Mouse (Mus musculus) CD4-positive, CD25-positive, alpha-beta regulatory T cell, adult 2 months (primary cell): ENCODE data around the gene Slpi.
"Not testable (repeated sequence)": the region's sequence is repeated elsewhere in the genome, so short reads cannot be mapped to it uniquely, and the experiment has no call there.

Experiments
- DNase-seq: peaks from one replicate; pipeline ENCODE4 v3.0.0-alpha.2; 2012; ENCODE audit warnings: low read depth, low spot score

Slpi gene

DNA sequence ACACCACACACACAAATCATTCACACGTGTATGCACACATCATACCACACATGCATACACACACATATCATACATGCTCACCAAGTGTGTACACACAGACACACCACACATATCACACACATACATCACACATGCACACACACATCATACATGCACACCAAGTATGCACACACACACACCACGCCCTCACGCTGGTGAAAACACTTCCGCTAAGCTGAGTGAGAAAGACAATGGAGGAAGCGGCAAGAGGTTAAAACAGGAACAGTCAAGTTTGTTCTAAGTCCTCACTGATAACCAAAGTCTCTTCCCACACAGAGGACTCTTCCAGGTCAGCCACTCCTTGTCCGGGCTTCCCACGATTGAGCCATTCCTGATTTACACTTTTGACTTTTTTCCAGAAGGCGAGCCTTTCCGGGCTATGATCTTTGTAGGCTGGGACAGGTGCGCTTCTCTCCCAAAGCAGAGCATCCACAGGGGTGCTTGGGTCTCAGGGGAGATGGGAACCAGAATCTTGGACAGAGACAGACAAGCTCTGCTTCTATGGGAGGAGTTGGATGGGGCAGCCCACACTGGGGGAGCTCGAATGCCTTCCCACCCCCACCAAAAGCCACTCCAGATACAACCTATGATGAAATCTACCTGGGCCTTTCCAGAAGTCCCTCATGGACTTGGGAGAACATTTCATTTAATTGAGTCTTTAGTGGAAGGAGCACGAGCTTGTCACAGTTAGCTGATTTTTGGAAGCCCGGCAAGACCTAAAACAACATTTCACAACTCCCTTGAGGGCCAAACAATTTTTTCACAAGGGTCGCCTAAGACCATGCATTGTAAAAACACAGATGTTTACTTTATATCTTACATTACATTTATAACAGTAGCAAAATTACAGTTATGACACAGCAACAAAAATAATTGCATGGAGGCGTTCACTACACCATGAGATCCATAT, 11.1 kb downstream of the Slpi start:
- DNase-seq = no peak

DNA sequence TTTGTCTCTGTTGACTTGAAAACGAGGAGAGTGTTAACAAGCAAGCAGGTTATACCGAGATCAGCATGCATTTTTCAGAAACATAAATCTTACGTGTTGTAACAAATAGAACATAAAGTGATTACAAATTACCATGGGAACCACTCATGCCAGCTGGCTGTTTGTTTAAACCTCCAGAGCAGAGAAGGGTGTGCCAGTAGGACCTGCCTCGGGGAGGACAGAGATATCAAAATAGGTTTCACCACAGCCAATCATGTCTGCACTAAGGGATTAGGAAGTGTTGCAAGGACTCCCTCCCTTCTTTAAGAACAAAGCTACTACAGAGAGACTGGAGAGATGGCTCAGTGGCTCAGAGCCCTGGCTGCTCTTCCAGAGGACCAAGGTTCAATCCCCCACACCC, 15.7 kb downstream of the Slpi start:
- no peak for DNase-seq

DNA sequence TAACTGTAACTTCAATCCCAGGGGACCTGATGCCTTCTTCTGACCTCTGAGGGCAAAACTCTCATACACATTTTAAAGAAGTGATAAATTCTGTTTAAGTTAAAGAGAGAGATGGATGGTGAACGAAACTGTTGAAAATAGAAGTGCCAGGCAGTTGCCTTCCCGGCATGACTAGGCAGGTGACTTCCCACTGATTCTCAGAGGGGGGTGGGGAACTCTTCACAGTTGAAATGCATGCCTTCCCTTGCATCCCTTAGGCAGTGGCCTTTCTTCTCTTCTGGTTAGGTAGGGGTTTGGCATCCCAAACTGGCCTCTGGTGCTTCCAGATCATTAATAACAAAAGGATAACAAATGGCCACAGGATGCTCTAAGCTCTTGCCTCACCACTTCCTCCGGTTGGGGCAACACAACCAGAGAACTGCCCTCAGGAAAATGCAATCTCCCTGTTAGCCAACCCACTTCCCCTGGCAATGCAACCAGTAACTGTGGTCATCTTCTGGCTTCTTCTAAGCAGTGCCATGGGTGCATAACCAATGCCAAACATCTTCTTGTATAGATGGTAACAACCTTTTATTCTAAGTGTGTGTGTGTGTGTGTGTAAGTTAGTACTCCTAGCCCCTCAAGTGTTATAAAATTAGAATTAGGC, 16.4 kb downstream of the Slpi start:
- no peak for DNase-seq

DNA sequence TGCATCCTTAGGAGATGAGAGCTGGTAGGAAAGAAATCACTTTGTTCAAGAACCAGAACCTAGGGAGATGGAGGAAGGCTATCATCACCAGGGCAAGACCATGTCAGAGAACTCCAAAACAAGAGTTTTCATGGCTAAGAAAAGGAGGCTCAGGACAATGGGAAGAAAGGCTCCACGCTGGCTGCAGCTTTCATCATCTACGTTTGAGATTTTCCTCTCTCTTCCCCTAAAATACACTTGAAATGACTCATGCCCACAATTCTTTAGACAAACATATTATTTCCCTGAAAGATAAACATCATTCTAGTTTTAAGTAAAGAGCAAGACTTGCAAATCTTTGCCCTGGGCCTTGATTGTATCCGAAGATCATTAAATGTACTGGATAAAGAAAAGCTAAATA, 17.5 kb downstream of the Slpi start:
- no peak for DNase-seq

DNA sequence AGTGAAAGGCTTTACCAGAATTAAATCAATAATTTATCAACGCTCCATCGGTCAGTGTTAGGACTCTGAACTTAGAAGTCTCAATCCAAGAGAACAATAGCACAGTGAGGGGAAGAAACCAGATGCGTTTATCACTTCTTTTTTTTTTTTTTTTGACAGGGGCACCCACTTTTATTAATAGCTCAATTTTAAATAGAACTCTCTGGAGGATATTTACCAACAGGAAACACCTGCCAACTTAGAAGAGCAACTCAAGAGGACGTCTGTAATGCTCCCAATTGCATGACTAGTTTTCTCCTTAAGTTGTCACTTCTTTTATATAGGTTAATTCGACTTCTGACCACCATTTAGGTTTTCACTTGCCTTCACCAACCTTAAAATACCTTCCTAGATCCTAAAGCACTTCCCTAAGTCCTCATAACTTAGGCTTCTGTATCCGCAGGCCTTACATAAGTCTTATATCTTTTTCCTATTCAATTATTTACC, 20.2 kb downstream of the Slpi start:
- no peak for DNase-seq

DNA sequence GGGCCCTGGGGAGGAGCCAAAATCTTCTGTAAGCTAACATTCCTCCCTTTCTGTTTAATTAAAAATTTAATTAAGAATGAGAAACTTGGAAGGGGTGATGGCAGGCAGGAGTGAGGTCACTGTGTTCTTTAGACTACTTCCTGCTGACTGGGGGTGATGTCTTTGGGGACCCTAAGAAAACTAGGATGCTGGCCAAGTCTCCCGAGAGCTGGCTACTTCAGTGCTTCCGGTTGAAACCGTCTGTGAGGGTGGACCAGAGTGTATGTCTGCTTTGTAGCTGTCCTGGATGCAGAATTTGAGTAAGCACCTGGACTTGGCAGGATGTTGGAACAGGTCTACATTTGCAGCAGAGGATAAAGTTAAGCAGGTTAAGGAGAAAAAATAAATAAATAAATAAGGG, 21.9 kb downstream of the Slpi start:
- DNase-seq = no peak

DNA sequence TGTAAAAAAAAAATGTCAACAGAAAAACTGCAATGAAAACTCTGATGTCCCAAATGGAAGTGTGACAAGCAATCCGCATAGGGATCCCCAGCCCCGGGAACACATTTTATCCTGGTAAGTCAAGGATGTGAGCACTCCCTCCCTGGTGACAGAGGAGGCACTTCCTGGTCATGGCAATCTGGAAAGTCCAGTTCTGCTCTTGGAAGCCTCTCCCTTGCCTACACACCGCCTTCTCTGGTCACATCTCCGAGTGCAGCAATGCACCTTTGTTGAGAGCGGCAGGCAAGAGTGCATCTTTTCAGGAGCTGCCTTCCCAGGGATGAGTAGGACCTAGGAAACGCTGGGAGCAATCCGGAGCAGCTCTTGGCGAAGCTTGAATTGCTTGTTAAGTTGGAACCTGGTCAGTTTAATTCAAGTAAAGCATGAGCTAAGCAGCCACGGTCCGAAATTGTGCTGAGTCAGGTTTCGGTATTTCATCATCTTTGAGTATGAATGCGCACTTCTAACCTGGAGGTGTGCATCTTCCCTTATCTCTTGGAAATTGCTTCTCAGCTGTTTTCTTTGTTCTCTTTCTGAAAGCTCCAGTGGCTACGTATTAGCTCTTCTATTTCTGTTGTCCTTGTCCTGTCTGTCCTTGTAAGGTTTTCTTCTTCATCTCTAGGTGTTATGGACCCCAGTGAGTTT, 27.8 kb downstream of the Slpi start:
- no peak for DNase-seq

DNA sequence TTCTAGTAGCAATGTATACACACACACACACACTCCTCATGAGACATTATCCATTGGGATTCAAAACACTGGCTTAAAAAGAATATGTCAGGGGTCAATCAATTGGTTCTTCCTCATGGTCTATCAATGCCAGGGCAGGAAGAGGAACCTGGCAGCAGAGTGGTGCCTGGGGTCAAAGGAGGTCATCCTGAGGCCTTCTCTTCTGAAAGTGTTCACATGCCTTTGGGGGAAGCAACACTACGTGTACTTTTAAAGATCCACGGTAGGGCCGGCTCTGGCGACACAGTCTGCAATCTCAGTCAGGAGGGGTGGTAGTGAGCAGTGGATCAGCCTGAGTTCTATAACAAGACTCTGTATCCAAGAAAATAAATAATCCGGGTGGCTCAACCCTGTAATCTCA, 29.2 kb downstream of the Slpi start:
- DNase-seq = no peak

DNA sequence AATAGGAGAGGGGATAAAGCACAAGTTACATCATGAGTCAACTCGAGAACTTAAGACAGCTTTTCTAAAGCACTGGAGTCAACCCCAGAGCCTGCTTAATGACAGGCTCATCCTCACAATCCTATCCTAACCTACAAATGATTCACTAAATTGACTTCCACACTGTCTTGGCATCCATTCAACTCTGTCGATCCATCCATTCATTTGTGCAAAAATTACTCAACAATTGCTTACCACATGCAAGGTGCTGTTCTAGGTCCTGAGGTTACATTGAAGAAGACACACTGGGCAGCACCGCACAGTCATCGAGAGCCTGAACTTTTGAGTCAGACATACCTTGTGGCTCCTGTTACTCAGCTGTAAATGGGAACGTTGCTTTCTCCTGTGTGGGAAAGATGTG, 29.9 kb downstream of the Slpi start:
- DNase-seq = no peak

DNA sequence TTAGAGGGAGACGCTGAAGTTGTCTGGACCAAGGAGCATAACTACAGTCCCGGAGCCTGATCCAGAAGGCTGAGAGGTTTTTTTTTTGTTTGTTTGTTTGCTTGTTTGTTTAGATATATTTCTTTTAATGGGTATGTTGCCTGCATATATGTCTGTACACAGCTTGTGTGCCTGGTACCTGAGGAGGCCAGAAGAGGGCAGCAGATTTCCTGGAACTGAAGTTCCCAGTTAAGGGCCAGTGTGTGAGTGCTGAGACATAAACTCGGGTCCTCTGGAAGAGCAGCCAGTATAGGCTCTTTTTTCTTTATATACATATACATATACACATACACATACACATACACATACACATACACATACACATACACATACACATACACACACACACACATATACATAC, 30.5 kb downstream of the Slpi start:
- no peak for DNase-seq

DNA sequence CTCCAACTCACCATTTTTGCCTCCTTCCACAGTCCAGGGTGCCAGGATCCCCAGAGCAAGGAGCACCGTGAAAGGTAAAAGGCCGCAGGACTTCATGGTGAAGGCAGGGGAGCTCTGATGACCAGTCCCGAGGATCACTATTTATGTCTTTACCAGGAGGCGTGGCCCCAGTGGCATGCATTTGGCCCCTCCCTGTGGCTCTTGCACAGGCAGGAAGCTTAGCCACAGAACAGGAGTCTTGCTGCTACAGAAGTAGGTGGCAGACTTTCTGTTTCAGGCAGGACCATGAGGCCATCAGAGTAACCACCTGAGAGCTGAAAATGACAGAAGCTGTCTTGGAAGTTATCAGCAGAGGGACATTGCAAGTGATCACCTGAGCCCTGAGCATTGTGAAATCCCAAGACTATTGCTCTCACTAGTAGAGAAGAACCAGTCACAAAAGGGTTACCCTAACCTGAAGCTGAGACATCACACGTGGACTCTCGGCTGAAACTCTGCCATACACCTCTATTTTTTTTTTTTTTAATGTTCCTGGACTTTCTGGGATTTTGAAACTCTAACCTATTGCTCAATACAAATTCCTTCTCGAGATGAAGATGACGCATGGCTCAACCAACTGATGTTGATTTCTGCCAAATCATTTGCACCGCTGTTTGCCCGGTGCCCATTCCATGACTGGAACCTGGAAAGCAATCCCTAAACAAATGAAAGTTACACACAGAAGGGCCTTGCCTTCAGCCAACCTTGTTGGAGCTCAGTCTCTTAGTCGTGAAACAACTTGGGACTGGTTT, 32.5 kb downstream of the Slpi start:
- peak; percentile 11 for DNase-seq

DNA sequence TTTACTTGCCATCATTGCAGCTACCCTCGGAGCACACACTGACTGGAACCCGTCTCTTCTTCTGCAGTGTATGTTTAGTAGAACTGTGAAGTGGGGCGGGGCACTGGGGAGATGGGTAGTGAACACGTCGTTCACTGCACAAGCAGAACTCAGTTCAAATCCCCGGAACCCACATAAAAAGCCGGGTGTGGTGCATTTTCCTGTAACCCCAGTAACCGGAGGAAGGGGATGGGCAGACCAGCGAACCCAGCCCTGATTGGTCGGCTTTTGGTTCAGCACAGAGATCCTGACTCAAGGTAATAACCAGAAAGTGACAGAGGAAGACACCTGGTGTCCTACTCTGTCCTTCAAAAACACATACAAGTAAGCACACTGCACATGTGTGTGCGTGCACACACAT, 35.5 kb downstream of the Slpi start:
- no peak for DNase-seq

DNA sequence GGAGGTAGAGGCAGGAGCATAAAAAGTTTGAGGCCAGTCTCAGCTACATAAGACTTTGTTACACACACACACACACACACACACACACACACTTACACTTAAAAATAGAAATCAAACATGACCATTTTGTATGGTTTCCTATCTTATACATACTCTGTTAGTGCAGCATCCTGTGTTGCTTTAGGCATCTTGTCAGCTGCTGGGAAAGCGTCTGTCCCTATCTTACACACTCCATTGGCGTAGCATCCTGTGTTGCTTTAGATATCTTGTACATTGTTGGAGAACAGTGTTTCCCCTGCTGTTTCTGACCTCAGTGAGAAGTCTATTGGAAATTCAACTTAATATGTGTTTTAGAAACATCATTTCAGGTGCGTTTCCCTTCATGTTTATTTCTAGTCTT, 36.2 kb downstream of the Slpi start:
- no peak for DNase-seq

DNA sequence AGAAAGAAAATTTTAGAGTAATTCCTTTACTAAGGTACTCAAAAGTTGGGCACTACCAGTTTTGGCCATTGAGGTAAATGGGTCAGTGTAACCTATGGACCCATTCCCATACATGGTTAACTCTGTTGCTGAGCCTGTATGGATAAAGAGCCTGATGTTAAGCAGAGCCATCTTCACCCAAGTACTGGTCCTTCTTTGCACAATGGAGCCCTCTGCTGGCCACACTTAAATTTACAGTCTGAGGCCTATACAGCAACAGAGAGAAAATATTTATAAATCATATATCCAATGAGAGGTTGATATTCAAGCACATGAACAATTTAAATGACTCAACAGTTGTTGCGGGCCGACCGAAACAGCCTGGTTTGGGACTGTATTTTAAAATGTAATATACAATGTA, 39.9 kb downstream of the Slpi start:
- peak; percentile 27 for DNase-seq

DNA sequence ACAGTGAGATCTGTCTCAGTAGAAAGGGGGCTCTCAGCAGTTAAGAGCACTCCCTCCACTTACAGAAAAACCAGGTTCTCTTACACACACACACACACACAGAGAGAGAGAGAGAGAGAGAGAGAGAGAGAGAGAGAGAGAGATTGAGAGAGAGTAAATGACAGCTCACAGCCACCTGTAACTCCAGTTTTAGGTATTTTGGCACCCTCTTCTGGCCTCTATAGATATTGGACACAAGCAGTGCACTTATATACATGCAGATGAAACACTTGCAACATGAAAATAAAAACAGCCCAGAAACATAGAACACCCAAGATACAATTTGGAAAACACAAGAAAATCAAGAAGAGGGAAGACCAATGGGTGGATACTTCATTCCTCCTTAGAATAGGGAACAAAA, 41.2 kb downstream of the Slpi start:
- DNase-seq = not testable (repeated sequence)

DNA sequence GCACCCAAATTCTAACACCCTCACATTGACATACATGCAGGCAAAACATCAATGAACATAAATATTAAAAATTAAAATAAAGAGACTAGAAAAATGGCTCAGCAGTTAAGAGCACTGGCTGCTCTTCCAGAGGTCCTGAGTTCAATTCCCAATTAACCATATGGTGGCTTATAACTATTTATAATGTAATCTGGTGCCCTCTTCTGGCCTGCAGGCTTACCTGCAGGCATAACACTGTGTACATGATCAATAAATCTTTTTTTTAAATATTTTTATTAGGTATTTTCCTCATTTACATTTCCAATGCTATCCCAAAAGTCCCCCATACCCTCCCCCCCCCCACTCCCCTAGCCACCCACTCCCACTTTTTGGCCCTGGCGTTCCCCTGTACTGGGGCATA, 45.2 kb downstream of the Slpi start:
- DNase-seq = peak; percentile 8

DNA sequence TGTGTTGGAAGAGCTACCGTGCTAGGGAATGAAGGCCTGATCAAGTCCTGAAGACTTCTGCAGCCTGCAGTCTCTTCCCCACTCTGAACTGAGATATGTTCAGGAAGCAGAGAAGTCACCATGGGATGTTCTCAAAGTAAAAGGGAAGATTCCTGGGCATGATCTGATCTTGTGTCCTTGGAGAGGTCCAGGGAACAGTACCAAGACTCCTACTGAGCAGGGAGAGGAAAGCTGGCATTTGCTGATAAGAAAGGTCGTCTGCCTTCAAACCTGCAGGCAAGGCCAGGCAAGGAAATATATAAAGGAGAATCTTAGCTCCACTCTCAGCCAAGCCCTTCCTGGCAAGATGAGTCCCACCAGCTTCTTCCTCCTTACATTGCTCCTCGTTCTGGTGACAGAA, 56.5 kb downstream of the Slpi start, which contains the start of gene Svs5:
Gene Svs5 (plus strand): TSS at position 301 of the 400 bp plus-strand sequence.
- not testable (repeated sequence) for DNase-seq

DNA sequence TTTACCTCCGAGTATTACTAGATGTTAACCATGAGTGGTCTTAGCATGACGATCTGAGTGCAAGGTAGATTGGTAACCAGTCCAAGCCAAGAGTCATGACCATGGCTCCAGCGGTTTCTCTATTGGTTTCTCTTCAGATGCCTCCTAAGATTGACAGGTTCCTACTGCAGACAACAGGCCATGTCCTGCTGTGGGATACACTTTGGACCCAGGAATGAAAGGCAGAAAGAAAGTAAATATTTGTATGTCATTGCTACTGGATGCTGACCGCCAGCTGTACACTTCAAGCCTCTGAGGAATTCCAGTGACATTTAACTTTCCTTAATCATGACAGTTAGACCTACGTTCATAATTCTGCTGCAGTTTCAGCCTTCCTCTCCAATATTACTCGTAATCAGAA, 67.9 kb downstream of the Slpi start:
- no peak for DNase-seq

DNA sequence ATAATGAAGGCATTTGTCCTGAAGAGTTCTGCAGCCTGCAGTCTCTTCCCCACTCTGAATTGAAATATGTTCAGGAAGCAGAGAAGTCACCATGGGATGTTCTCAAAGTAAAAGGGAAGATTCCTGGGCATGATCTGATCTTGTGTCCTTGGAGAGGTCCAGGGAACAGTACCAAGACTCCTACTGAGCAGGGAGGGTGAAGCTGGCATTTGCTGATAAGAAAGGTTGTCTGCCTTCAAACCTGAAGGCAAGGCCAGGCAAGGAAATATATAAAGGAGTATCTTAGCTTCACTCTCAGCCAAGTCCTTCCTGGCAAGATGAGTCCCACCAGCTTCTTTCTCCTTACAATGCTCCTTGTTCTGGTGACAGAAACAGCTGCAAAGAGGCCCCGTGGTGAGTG, 72.4 kb downstream of the Slpi start, which contains the start of gene Svs6:
Gene Svs6 (plus strand): TSS at position 301 of the 400 bp plus-strand sequence.
- not testable (repeated sequence) for DNase-seq

DNA sequence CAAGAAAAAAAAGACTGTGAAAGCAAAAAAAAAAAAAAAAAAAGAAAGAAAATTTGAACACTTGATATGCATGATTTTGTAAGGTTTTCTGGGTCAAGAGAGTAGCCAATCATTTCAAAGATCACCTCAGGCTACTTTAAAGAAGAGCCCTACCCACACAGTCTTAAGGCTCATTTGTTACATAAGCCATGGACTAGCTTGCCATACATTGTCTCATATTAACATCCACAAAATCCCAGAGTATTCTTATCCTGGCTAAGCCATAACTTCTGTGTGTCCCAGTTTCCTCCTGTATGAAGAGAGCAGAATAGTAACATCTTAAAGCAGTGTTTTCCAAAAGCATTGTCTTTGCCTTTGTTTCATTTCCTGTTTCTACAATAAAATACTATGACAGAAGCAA, 73.4 kb downstream of the Slpi start:
- not testable (repeated sequence) for DNase-seq

DNA sequence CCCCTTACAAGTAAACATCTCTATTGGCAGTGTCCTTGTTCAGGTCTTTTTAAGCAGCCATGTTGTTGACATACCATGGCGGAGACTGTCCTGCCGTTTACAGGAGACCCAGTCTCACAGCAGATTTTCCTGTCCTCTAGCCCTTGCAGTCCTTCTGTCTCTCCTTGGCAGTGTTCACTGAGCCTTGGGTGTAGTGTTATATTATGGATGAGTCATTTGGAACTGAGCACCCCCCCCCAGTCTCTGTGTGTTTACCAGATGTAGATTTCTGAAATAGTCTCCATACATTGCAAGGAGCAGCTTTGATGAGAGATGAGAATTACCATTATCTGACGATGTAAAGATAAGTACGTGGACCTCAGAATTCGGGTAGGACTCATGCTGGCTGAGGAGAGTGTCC, 76.3 kb downstream of the Slpi start:
- no peak for DNase-seq
